Mouse (Mus musculus) embryonic facial prominence, embryonic 15.5 days (tissue): ENCODE results near the gene Hpca. TPM values are rescaled to one million over a fixed set of nuclear protein-coding genes. Genes with fewer than 3 reads are reported as not detected.

ENCODE experiments used
- ATAC-seq: fragments of 200-750 bp; cut with Nextera tagmentation; 2 replicates; pipeline ENCODE4 v1.8.0; 2017; ENCODE audit warnings: low read depth, moderate TSS enrichment; ENCODE audit not compliant: insufficient number of reproducible peaks, low FRiP score, low TSS enrichment
- H3K27ac ChIP-seq: fragments of 300-500 bp; sonication (generic); replicated peaks from 2 replicates; pipeline ENCODE4 v1.5.1; 2015; ENCODE audit warnings: mild to moderate bottlenecking, inconsistent platforms
- H3K27me3 ChIP-seq: fragments of 300-500 bp; sonication (generic); 2 replicates; pipeline ENCODE4 v1.6.1; 2015; ENCODE audit warnings: inconsistent platforms
- H3K36me3 ChIP-seq: fragments of 300-500 bp; sonication (generic); 2 replicates; pipeline ENCODE4 v1.6.1; 2015; ENCODE audit warnings: mild to moderate bottlenecking, inconsistent platforms
- H3K4me1 ChIP-seq: fragments of 300-500 bp; sonication (generic); 2 replicates; pipeline ENCODE4 v1.6.1; 2015; ENCODE audit warnings: inconsistent platforms
- H3K4me2 ChIP-seq: fragments of 300-500 bp; sonication (generic); replicated peaks from 2 replicates; pipeline ENCODE4 v1.6.1; 2015; ENCODE audit warnings: mild to moderate bottlenecking, inconsistent platforms
- H3K4me3 ChIP-seq: fragments of 300-500 bp; sonication (generic); replicated peaks from 2 replicates; pipeline ENCODE4 v1.5.1; 2015; ENCODE audit warnings: mild to moderate bottlenecking, inconsistent platforms
- H3K9ac ChIP-seq: fragments of 300-500 bp; sonication (generic); 2 replicates; pipeline ENCODE4 v1.6.1; 2015; ENCODE audit warnings: inconsistent platforms
- H3K9me3 ChIP-seq: fragments of 300-500 bp; sonication (generic); replicated peaks from 2 replicates; pipeline ENCODE4 v1.6.1; 2016; ENCODE audit warnings: inconsistent platforms
- WGBS: fragments of 180-500 bp; shearing (Covaris S2); methylation state at CpG from one replicate; pipeline ENCODE4 v1.1.7; 2015; 5-methylcytosine and 5-hydroxymethylcytosine counted together
- polyA plus RNA-seq: library from polyadenylated mRNA; unstranded; fragments of >200 nt; fragmentation: Nextera tagmentation; extraction: Ambion mirVana; gene quantifications from 2 replicates; pipeline ENCODE4 v1.2.1, GENCODE M21; 2015

Gene Hpca
- polyA plus RNA-seq, 1 experiment from 2014 or later: 2.2 TPM

DNA sequence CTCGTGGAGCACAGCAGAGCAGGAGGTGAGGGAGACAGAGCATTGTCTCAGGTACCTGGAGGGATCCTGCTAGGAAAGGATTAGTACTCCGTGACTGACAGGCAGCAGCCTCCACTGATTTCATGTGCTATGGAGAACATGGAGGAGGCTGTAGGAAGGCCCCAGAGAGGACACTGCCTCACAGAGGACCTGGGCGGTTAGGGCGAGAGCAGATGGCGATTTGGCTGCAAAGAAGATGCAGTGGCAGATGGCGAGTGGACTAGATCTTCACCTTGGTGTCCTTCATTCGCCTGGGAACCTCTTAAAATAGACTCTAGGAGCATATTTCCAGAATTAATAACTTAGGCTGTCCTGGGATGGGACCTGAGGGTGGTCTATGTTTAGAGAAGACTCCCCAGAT, 40.8 kb downstream of the Hpca start:
- Histone ChIP-seq H3K27ac (no peak overlapping the region), H3K9ac (no peak overlapping the region), H3K4me1 (0 out of 2 replicates have a peak, but pooled peaks cover 3% of the 10 kb centered on the region), H3K27me3 (no peaks in the 10 kb centered on the region), H3K4me2 (no peak overlapping the region), H3K36me3 (peaks cover 75% of the 10 kb centered on the region), H3K9me3 (no peaks in the 10 kb centered on the region), H3K4me3 (no peak overlapping the region)
- ATAC-seq: no peak
- WGBS: 82% methylated on average over 7 of the region's 7 CpGs

DNA sequence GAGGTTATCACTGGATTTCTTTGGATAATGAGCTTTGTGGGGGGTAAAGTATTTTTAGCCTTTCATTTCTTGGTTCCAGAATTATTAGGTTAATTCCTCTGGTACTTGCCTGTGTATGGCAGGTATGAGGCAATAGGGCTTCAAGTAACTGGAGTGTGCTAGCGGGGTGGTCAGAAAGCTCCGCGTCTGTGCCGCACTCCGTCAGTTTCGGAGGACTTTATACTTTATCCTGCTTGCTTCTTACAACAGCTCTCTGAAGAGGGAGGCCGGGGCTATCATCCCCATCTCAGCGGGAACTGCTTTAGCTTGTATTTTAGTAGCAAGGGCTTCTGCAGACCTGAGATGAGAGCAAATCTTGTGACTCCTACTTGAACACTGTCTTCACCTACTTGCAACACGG, 42.7 kb downstream of the Hpca start:
- Histone ChIP-seq H3K4me1 (0 out of 2 replicates have a peak, but pooled peaks cover 3% of the 10 kb centered on the region), H3K27me3 (no peaks in the 10 kb centered on the region), H3K27ac (no peak overlapping the region), H3K9ac (no peak overlapping the region), H3K4me3 (no peak overlapping the region), H3K9me3 (no peaks in the 10 kb centered on the region), H3K4me2 (no peak overlapping the region), H3K36me3 (peaks cover 89% of the 10 kb centered on the region)
- no peak for ATAC-seq
- WGBS: 95% methylated on average over 9 of the region's 9 CpGs

DNA sequence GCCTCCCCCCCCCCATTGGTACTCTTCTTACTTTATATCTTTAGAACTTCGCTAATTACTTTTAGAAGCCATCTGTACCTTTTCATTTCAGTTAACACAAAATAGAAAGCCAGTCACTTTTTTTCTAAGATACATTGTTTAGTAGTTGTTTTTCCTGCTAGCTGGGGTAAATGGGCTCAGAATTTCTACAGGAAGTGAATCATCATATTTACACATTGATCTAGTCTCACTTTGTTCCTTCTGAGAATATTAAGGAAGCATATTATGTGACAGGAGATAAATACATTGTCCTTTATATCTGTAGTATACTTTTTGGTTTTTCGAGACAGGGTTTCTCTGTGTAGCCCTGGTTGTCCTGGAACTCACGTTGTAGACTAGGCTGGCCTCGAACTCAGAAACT, 53.0 kb downstream of the Hpca start:
- H3K36me3 ChIP-seq: peaks cover 6% of the 10 kb centered on the region; the same call in 1 of the 2 replicates
- H3K9ac ChIP-seq: no peak overlapping the region
- H3K4me2 ChIP-seq: no peak overlapping the region
- no peaks in the 10 kb centered on the region for H3K27me3 ChIP-seq
- H3K9me3 ChIP-seq: no peaks in the 10 kb centered on the region
- no peak overlapping the region for H3K4me3 ChIP-seq
- no peak overlapping the region for H3K27ac ChIP-seq
- peaks cover 13% of the 10 kb centered on the region for H3K4me1 ChIP-seq
- 91% methylated on average over 4 of the region's 4 CpGs for WGBS
- no peak for ATAC-seq

DNA sequence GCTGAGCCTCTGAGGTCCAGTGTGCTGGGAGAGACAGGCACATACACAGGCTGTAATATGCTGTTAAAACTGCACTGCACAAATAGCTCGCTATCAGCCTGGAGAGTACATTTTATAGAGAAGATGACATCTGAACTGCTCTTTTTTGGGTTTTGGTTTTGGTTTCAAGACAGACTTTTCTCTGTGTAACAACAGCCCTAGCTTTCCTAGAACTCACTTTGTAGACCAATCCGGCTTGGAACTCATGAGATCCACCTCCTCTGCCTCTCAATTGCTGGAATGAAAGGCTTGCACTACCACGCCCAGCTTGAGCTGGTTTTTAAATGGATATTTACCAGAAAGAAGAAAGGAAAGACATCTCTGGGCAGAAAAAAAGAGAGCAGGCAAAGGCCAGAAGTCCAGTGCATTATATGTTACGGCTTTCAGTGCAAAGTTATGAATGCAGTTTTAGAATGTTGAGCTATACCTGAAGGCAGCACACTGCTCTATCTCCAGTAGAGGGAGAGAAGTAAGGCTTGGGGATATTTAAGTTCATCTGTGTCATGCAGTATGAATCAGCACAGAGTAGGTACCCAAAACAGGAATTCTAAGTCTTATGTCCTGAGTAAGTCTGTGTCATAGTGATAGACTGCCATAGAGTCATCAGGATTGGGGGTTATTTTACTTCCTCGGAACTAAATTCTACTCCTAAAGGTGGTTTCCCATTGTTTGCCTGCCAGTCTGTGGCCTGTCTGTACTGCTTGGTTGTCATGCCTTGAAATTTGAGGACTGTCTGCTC, 54.0 kb downstream of the Hpca start:
- H3K27me3 ChIP-seq: no peaks in the 10 kb centered on the region
- no peak overlapping the region for H3K4me2 ChIP-seq
- H3K9ac ChIP-seq: no peak overlapping the region
- no peaks in the 10 kb centered on the region for H3K9me3 ChIP-seq
- ATAC-seq: no peak
- no peaks in the 10 kb centered on the region for H3K36me3 ChIP-seq
- H3K4me1 ChIP-seq: peaks cover 13% of the 10 kb centered on the region
- H3K4me3 ChIP-seq: no peak overlapping the region
- WGBS: 74% methylated on average over 5 of the region's 5 CpGs
- H3K27ac ChIP-seq: no peak overlapping the region

DNA sequence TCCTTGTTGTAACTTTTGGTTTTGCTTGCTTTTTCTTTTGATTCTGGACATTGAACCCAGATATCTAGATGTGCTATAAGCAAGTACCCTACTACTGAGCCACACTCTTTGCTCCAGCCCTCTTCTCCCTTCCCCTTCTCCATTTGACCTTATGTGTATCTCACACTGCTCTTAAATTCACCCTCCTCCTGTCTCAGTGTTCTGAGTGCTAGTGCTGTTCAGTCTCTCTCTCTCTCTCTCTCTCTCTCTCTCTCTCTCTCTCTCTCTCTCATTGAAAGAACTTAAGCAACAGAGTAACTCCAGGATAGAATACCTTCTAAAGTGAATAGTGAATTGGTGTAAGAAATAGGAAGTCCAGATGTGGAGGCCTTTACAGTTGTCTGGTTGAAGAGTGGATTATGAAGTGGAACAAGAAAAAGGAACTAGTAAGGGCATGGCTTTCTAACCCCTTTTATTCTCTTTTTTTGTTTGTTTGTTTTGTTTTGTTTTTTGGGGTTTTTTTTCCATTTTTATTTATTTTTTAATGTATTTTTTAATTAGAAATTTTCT, 56.1 kb downstream of the Hpca start:
- Histone ChIP-seq H3K9me3 (no peaks in the 10 kb centered on the region), H3K4me3 (no peak overlapping the region), H3K4me1 (peaks cover 13% of the 10 kb centered on the region), H3K36me3 (no peaks in the 10 kb centered on the region), H3K4me2 (no peak overlapping the region), H3K27me3 (no peaks in the 10 kb centered on the region), H3K27ac (no peak overlapping the region), H3K9ac (no peak overlapping the region)
- no peak for ATAC-seq

DNA sequence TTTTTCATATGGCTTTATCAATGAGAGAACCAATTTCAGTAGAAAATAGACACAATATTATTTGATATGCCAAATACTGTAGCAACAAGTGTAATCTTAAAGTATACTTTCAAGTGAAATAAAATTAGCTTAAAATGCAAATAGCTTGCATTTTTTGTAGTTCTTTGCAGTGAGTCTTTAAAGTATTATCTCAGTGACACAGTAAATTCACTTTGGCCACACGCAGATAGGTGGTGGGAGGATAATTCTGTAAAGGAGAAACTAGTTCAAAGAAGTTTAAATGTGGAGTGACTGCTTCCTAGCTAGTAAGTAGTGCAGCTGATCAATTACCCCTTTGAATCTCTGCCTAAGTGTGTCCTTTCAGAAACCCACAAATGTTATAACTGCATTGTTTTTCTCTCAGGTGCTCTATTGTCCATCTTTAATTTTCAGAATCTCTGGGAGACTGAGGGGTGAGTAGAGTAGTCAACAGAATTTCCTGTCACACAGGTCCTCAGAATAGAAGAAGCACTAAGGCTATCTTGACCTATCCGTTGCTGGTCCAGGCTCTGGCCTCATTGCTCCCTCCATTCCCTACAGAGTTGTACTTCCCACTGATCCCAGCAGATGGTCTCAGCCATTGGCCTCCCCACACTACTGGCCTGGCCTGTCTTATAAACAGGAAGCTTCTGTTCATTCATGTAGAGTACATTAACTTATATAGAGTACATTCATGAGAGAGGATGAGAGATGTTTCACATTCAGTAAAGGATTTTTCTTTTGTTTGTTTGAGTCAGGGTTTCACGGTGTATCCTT, 59.4 kb downstream of the Hpca start:
- no peaks in the 10 kb centered on the region for H3K27me3 ChIP-seq
- ATAC-seq: no peak
- WGBS: 85% methylated on average over 3 of the region's 3 CpGs

More for the DNA sequence above, 59.4 kb downstream of the Hpca start:
- no peaks in the 10 kb centered on the region for H3K36me3 ChIP-seq
- no peak overlapping the region for H3K27ac ChIP-seq
- peaks cover 13% of the 10 kb centered on the region for H3K4me1 ChIP-seq
- no peak overlapping the region for H3K4me3 ChIP-seq
- no peaks in the 10 kb centered on the region for H3K9me3 ChIP-seq
- H3K9ac ChIP-seq: no peak overlapping the region
- H3K4me2 ChIP-seq: no peak overlapping the region

Other genes starting within 250 kb of the Hpca start
- 9.1 and 10.6 TPM in 2 replicates for gene Trim62, start 238.5 kb downstream of the Hpca start, polyA plus RNA-seq
- 29.4 and 32.1 TPM in 2 replicates for gene Azin2, start 159.6 kb downstream of the Hpca start, polyA plus RNA-seq
- 196 and 203 TPM in 2 replicates for gene Ak2, start 130.1 kb downstream of the Hpca start, polyA plus RNA-seq
- gene Rnf19b, start 63.8 kb downstream of the Hpca start, polyA plus RNA-seq: 10.7 and 11.0 TPM in 2 replicates
- gene Tmem54, start 16.5 kb downstream of the Hpca start, polyA plus RNA-seq: 26.6 and 26.9 TPM in 2 replicates
- 19.7 and 26.3 TPM in 2 replicates for gene Fndc5, start 15.0 kb upstream of the Hpca start, polyA plus RNA-seq
- 17.8 and 18.5 TPM in 2 replicates for gene S100pbp, start 67.7 kb upstream of the Hpca start, polyA plus RNA-seq
- gene Yars, start 67.7 kb upstream of the Hpca start, polyA plus RNA-seq: 75.5 and 83.2 TPM in 2 replicates
- gene C77080, start 139.4 kb upstream of the Hpca start, polyA plus RNA-seq: 8.9 and 10.0 TPM in 2 replicates
- gene Sync, start 165.6 kb upstream of the Hpca start, polyA plus RNA-seq: 4.9 and 6.9 TPM in 2 replicates
- 325 and 329 TPM in 2 replicates for gene Rbbp4, start 213.3 kb upstream of the Hpca start, polyA plus RNA-seq
- 36.6 and 41.2 TPM in 2 replicates for gene Zbtb8os, start 213.7 kb upstream of the Hpca start, polyA plus RNA-seq